Comparison of ENCODE assay signal across 8 mouse cellular contexts in the genomic region with DNA sequence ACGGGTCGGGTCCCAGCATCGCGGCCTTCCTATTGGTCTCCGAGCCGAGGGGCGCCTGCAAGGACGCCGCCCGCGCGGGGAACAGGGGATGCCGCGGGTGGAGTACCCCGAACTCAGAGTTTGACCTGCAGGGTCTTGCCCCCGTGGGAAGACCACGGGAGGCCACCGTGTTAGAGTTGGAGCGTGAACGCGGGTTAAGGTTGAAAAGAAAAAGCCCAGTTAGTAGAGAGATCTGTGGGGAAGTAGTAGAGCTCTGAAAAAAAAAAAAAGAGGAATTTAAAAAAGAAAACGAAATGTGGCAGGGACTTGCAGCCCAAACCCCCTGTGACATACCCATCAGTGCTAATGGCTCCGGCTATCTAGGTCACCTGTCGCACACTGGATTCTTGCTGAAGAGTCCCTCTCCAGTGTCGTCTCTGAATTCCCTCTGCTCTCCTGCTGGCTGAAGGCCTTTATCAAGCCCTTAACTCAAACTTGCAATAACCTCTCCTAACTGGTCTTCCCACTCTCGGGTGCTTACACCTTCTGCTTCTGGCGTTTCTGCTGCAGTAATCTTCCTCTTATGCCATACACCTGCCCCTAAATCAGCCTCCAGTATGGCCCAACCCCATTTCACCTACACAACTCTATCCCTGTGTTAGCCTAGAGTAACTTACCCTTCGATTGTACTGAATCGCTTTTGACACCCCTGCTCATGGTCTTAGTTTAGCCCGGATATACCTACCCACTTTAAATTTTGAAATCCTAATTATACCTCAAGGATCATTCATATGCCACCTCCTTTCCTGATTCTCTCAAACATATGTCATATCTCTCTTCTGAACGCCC. TPM values are rescaled to one million over a fixed set of nuclear protein-coding genes. Genes with fewer than 3 reads are reported as not detected.
A peak's percentile ranks its signal among the peaks of the same experiment; 100 is the strongest.
DNase-seq lines count a peak whose midpoint lies in the region; ATAC-seq and TF ChIP-seq lines count a peak whose summit lies in the region.

No protein-coding gene starts in this region.

- no peaks in the 10 kb centered on the region for H3K27me3 ChIP-seq in hindbrain, embryonic 14.5 days (ENCODE audit: control insufficient read depth, insufficient read depth, low read length)
- H3K27me3 ChIP-seq in midbrain, embryonic 11.5 days (ENCODE audit: control insufficient read depth, insufficient read depth, low read length): no peaks in the 10 kb centered on the region

- H3K27ac ChIP-seq in left cerebral cortex, adult 2 months: peak overlapping the region; percentile 95
- peak overlapping the region; percentile 90 for H3K27ac ChIP-seq in hindbrain, embryonic 14.5 days
- H3K27ac ChIP-seq in midbrain, embryonic 11.5 days (ENCODE audit: low read depth, low read length): peak overlapping the region; percentile 84

- intact Hi-C loops in left cerebral cortex, adult 2 months (cut with DNase I): no loop called here
- intact Hi-C loops in left cerebral cortex, postnatal 10 days (cut with DNase I): no loop called here

- H3K36me3 ChIP-seq in hindbrain, embryonic 14.5 days (replicated peaks; ENCODE audit: control insufficient read depth, insufficient read depth): peaks cover 7% of the 10 kb centered on the region
- H3K36me3 ChIP-seq in midbrain, embryonic 11.5 days (ENCODE audit: control insufficient read depth, insufficient read depth, low read length): no peaks in the 10 kb centered on the region

- H3K9me3 ChIP-seq in hindbrain, embryonic 14.5 days (ENCODE audit: control insufficient read depth, low read length): no peaks in the 10 kb centered on the region
- no peaks in the 10 kb centered on the region for H3K9me3 ChIP-seq in midbrain, embryonic 11.5 days (ENCODE audit: control insufficient read depth, low read length)

- H3K4me2 ChIP-seq in hindbrain, embryonic 14.5 days (replicated peaks): peak overlapping the region; percentile 58
- peak overlapping the region; percentile 41 for H3K4me2 ChIP-seq in midbrain, embryonic 11.5 days

- 13% methylated on average over 31 of the region's 31 CpGs for WGBS in hindbrain, embryonic 14.5 days
- WGBS in midbrain, embryonic 11.5 days: 17% methylated on average over 31 of the region's 31 CpGs

- no peak; the same call in 1 of the 2 replicates for TF ChIP-seq CTCF in left cerebral cortex, adult 2 months (IDR thresholded peaks at IDR 0.05)

- ATAC-seq in common myeloid progenitor, adult 5-6 weeks (replicated peaks; ENCODE audit: low read depth, poor library complexity, severe bottlenecking): peak; percentile 20; the same call in 1 of the 2 replicates
- no peak for ATAC-seq in hindbrain, embryonic 14.5 days (ENCODE audit: low FRiP score)
- peak; percentile 2; the same call in 1 of the 2 replicates for ATAC-seq in midbrain, embryonic 11.5 days (ENCODE audit: low FRiP score)

- peak overlapping the region; percentile 41 for H3K9ac ChIP-seq in hindbrain, embryonic 14.5 days
- H3K9ac ChIP-seq in midbrain, embryonic 11.5 days (ENCODE audit: low read length): peak overlapping the region; percentile 59

- peak overlapping the region; percentile 85 for H3K4me3 ChIP-seq in left cerebral cortex, adult 2 months
- peak overlapping the region; percentile 88 for H3K4me3 ChIP-seq in hindbrain, embryonic 14.5 days (replicated peaks; ENCODE audit: low read length)
- H3K4me3 ChIP-seq in midbrain, embryonic 11.5 days (ENCODE audit: low read depth, low read length): peak overlapping the region; percentile 78

- H3K4me1 ChIP-seq in hindbrain, embryonic 14.5 days (replicated peaks; ENCODE audit: control insufficient read depth, insufficient read depth, low read length): peaks cover 40% of the 10 kb centered on the region
- peaks cover 26% of the 10 kb centered on the region for H3K4me1 ChIP-seq in midbrain, embryonic 11.5 days (ENCODE audit: control insufficient read depth, insufficient read depth, low read length)

- no peak for DNase-seq in left cerebral cortex, adult 2 months (ENCODE audit: extremely low spot score in 1 of 2, low spot score in 2 of 2)
- DNase-seq in left cerebral cortex, postnatal 10 days (ENCODE audit: extremely low spot score in 1 of 2, low spot score in 2 of 2): no peak
- DNase-seq in hindbrain, embryonic 14.5 days (ENCODE audit: low spot score): no peak
- DNase-seq in midbrain, embryonic 11.5 days (ENCODE audit: low spot score, missing footprints): peak; percentile 87
- no peak for DNase-seq in adrenal gland, adult 18-20 months (ENCODE audit: low spot score in 2 of 2)
- DNase-seq in right cerebral cortex, postnatal 14 days: no peak
- no peak for DNase-seq in adrenal gland, postnatal 10 days

RNA-seq across cellular contexts. Expression of gene Hmgcr, which starts 0.6 kb away (rescaled TPM):
- 100 to 1,000 TPM; 157 to 159 TPM for total RNA-seq in left cerebral cortex, adult 2 months (2021)
- total RNA-seq in left cerebral cortex, postnatal 10 days (2021): 100 to 1,000 TPM; 314 to 328 TPM
- total RNA-seq in common myeloid progenitor, adult 5-6 weeks (2017): 47.4 and 59.1 TPM in 2 replicates
- polyA plus RNA-seq in hindbrain, embryonic 14.5 days (2014; fragmentation: Nextera tagmentation; extraction: Ambion mirVana): 198 and 251 TPM in 2 replicates
- polyA plus RNA-seq in midbrain, embryonic 11.5 days (2014; fragmentation: Nextera tagmentation; extraction: Ambion mirVana): 215 and 234 TPM in 2 replicates
- 100 to 1,000 TPM in 1 of 2 experiments, 10 to 100 TPM in 1; 54.0 to 187 TPM for total RNA-seq in adrenal gland, adult 18-20 months (2021)
- total RNA-seq in adrenal gland, postnatal 10 days (2021): 10 to 100 TPM; 39.4 to 58.5 TPM
